Mouse (Mus musculus) intestine, postnatal 0 days (tissue): ENCODE data around the gene Rap1gds1. TPM values are rescaled to one million over a fixed set of nuclear protein-coding genes. Genes with fewer than 3 reads are reported as not detected.

Experiments
- ATAC-seq: fragments of 200-750 bp; cut with Nextera tagmentation; 2 replicates; pipeline ENCODE4 v1.8.0; 2017; ENCODE audit warnings: mild to moderate bottlenecking, moderate TSS enrichment, moderate library complexity
- H3K27ac ChIP-seq: fragments of 300-500 bp; sonication (generic); 2 replicates; pipeline ENCODE4 v1.5.1; 2014; ENCODE audit warnings: mild to moderate bottlenecking, low read depth, low read length, moderate library complexity
- H3K27me3 ChIP-seq: fragments of 300-500 bp; sonication (generic); replicated peaks from 2 replicates; pipeline ENCODE4 v1.6.1; 2014; ENCODE audit warnings: low read length, mixed read lengths; ENCODE audit not compliant: control insufficient read depth, insufficient read depth
- H3K36me3 ChIP-seq: fragments of 300-500 bp; sonication (generic); 2 replicates; pipeline ENCODE4 v1.6.1; 2014; ENCODE audit warnings: mild to moderate bottlenecking, moderate library complexity; ENCODE audit not compliant: control insufficient read depth, insufficient read depth
- H3K4me1 ChIP-seq: fragments of 300-500 bp; sonication (generic); replicated peaks from 2 replicates; pipeline ENCODE4 v1.6.1; 2014; ENCODE audit warnings: antibody characterized with exemption, low read length, mixed read lengths; ENCODE audit not compliant: control insufficient read depth, insufficient read depth
- H3K4me2 ChIP-seq: fragments of 300-500 bp; sonication (generic); replicated peaks from 2 replicates; pipeline ENCODE4 v1.6.1; 2014; ENCODE audit warnings: low read depth, mild to moderate bottlenecking, moderate library complexity
- H3K4me3 ChIP-seq: fragments of 300-500 bp; sonication (generic); 2 replicates; pipeline ENCODE4 v1.5.1; 2014; ENCODE audit warnings: low read depth, low read length
- H3K9ac ChIP-seq: fragments of 300-500 bp; sonication (generic); 2 replicates; pipeline ENCODE4 v1.6.1; 2014; ENCODE audit warnings: mild to moderate bottlenecking, low read depth, low read length
- H3K9me3 ChIP-seq: fragments of 300-500 bp; sonication (generic); 2 replicates; pipeline ENCODE4 v1.6.1; 2016; ENCODE audit warnings: mixed run types; ENCODE audit not compliant: control insufficient read depth
- CTCF ChIP-seq: sonication (generic); IDR thresholded peaks from 2 replicates; pipeline ENCODE4 v1.5.1; 2016; ENCODE audit warnings: low read depth, mild to moderate bottlenecking, control low read depth, antibody characterized with exemption, moderate library complexity
- WGBS: fragments of 180-500 bp; shearing (Covaris S2); extraction: QIAGEN DNeasy Blood & Tissue Kit; methylation state at CpG from one replicate; pipeline ENCODE4 v1.1.7; 2014; 5-methylcytosine and 5-hydroxymethylcytosine counted together
- polyA plus RNA-seq: library from polyadenylated mRNA; unstranded; fragments of >200 nt; fragmentation: Nextera tagmentation; extraction: Ambion mirVana; gene quantifications from 2 replicates; pipeline ENCODE4 v1.2.1, GENCODE M21; 2015

Gene Rap1gds1
- polyA plus RNA-seq, result 17.9 and 19.2 TPM in 2 replicates

- no peaks in the 10 kb centered on the region for H3K27me3 ChIP-seq
- H3K9ac ChIP-seq, result peak within 1 kb of the TSS; percentile 78
- no peaks in the 10 kb centered on the region for H3K9me3 ChIP-seq
- no peaks in the 10 kb centered on the region for H3K4me1 ChIP-seq
- H3K4me2 ChIP-seq, result peak within 1 kb of the TSS; percentile 98
- H3K36me3 ChIP-seq, result no peaks in the 10 kb centered on the region
- peak within 1 kb of the TSS; percentile 85 for H3K4me3 ChIP-seq
- no peak for TF ChIP-seq CTCF
- WGBS, result under 1% methylated on average over 78 of the region's 97 CpGs
- ATAC-seq, result peak; percentile 58
- peak within 1 kb of the TSS; percentile 90 for H3K27ac ChIP-seq
Observed at GRCm38 (mm10) chr3:139074484-139075211, at the start of gene Rap1gds1. TSS of gene Rap1gds1 (minus strand) at chr3:139075201.

DNA sequence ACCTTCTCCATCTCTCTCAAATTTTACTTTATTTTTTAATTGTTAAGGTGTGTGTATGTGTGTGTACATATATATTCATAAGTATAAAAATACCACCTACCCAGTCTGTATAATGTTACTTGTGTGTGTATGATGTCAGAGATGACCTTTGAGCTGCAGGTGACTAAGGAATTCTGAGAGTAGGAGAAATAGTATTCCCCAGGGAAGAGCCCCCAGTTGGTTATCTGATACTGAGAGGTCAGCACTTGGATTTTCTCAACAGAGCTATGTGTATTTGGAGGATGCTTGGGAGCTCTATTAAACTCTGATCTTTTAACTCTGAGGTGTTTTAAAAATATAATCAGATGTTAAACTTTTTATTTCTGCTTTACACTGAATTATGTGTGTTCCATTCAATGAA lies 43.4 kb upstream of the Rap1gds1 start:
- no peak for TF ChIP-seq CTCF
- Histone ChIP-seq H3K27ac (no peak overlapping the region), H3K36me3 (no peaks in the 10 kb centered on the region), H3K9ac (no peak overlapping the region), H3K9me3 (no peaks in the 10 kb centered on the region), H3K4me1 (no peaks in the 10 kb centered on the region), H3K27me3 (no peaks in the 10 kb centered on the region), H3K4me3 (no peak overlapping the region), H3K4me2 (no peak overlapping the region)
- no peak for ATAC-seq

DNA sequence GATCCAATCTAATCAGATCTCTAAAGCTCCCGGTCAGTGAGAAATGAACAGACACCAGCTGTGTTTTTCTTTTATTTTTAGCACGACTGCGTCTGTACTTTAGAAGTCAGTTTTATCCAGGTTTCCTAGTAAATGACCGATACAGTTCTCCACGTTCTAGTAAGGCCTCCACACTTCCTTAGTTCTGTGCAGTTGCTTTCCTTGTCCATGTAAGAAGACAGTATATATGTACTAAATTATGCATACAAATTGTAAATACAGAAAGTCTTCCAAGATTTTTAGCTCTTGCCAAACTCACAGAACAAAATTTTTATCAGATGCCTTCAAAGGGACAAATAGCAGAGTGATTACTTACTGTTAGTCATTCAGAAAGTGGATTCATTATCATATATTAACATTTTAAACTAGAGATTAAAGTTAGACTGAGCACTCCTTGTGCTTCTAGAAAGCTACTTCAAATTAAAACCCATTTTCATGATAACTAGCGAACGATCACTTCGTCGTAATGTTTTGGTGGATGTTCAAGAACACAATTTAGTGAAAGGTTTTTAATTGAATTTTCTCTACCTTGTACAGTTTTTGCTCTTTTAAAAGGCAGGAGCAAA lies 41.8 kb upstream of the Rap1gds1 start:
- Histone ChIP-seq H3K4me2 (no peak overlapping the region), H3K9ac (no peak overlapping the region), H3K9me3 (no peaks in the 10 kb centered on the region), H3K36me3 (no peaks in the 10 kb centered on the region), H3K4me3 (no peak overlapping the region), H3K4me1 (no peaks in the 10 kb centered on the region), H3K27me3 (no peaks in the 10 kb centered on the region), H3K27ac (no peak overlapping the region)
- no peak for ATAC-seq
- 78% methylated on average over 9 of the region's 9 CpGs for WGBS
- TF ChIP-seq CTCF, result no peak

GRCm38 (mm10) chr3:139112335-139112973 lies 37.5 kb upstream of the Rap1gds1 start:
- WGBS, result 70% methylated on average over 3 of the region's 3 CpGs
- ATAC-seq, result no peak
- TF ChIP-seq CTCF, result no peak

GRCm38 (mm10) chr3:139111877-139112276 lies 36.9 kb upstream of the Rap1gds1 start:
- Histone ChIP-seq H3K4me3 (no peak overlapping the region), H3K9me3 (no peaks in the 10 kb centered on the region), H3K27me3 (no peaks in the 10 kb centered on the region), H3K4me2 (no peak overlapping the region), H3K27ac (no peak overlapping the region), H3K9ac (no peak overlapping the region), H3K4me1 (no peaks in the 10 kb centered on the region), H3K36me3 (no peaks in the 10 kb centered on the region)
- no peak for ATAC-seq
- TF ChIP-seq CTCF, result no peak
- 83% methylated on average over 2 of the region's 2 CpGs for WGBS

More at GRCm38 (mm10) chr3:139112335-139112973, 37.5 kb upstream of the Rap1gds1 start:
- no peaks in the 10 kb centered on the region for H3K27me3 ChIP-seq
- no peak overlapping the region for H3K4me3 ChIP-seq
- no peak overlapping the region for H3K4me2 ChIP-seq
- H3K9ac ChIP-seq, result no peak overlapping the region
- no peaks in the 10 kb centered on the region for H3K9me3 ChIP-seq
- H3K4me1 ChIP-seq, result no peaks in the 10 kb centered on the region
- no peak overlapping the region for H3K27ac ChIP-seq
- no peaks in the 10 kb centered on the region for H3K36me3 ChIP-seq

DNA sequence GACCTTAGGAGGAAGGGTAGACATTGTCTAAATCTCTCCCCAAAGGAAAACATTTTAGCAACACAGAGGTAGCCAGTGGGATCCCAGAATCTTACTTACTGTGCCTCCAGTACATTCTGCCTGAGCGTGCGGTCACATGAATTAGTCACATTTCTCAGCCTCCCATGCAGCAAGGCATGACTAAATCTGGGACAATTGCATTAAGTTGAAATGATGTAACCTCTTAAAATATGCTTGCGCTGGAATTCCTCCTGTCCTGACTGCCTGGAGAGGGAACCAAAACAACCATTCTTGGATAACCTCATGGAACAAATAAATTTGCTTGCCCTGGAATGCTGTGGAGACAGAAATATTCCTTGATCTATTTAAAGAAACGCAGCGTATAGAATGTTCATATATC lies 33.2 kb upstream of the Rap1gds1 start:
- TF ChIP-seq CTCF, result no peak
- H3K4me3 ChIP-seq, result no peak overlapping the region
- H3K27me3 ChIP-seq, result no peaks in the 10 kb centered on the region
- H3K27ac ChIP-seq, result no peak overlapping the region
- no peak overlapping the region for H3K4me2 ChIP-seq
- H3K9ac ChIP-seq, result no peak overlapping the region
- no peaks in the 10 kb centered on the region for H3K36me3 ChIP-seq
- ATAC-seq, result no peak
- no peaks in the 10 kb centered on the region for H3K9me3 ChIP-seq
- H3K4me1 ChIP-seq, result no peaks in the 10 kb centered on the region
- WGBS, result 78% methylated on average over 5 of the region's 5 CpGs
